Mouse (Mus musculus): ENCODE results near the gene Olfr616. TPM values are rescaled to one million over a fixed set of nuclear protein-coding genes. Genes with fewer than 3 reads are reported as not detected.
"Not testable (repeated sequence)": the region's sequence is repeated elsewhere in the genome, so short reads cannot be mapped to it uniquely, and the experiment has no call there.

Gene Olfr616
- not detected in 2 replicates for polyA plus RNA-seq (2015; fragmentation: Nextera tagmentation; extraction: Ambion mirVana)

- H3K36me3 ChIP-seq, result no peaks in the 10 kb centered on the region
- no peaks in the 10 kb centered on the region for H3K27me3 ChIP-seq
- no peak for ATAC-seq (replicated peaks; ENCODE audit: low FRiP score)
- WGBS, result 79% methylated on average over 3 of the region's 3 CpGs
- no peaks in the 10 kb centered on the region for H3K9me3 ChIP-seq (replicated peaks)
- H3K4me3 ChIP-seq (replicated peaks), result no peak within 1 kb of the TSS
- H3K27ac ChIP-seq, result no peak within 1 kb of the TSS
- no peak within 1 kb of the TSS for H3K9ac ChIP-seq
- no peaks in the 10 kb centered on the region for H3K4me1 ChIP-seq
- no peak within 1 kb of the TSS for H3K4me2 ChIP-seq
These were observed at the start of gene Olfr616 for GRCm38 (mm10) chr7:103569043-103569442. Olfr616 (minus strand) TSS chr7:103569143.

DNA sequence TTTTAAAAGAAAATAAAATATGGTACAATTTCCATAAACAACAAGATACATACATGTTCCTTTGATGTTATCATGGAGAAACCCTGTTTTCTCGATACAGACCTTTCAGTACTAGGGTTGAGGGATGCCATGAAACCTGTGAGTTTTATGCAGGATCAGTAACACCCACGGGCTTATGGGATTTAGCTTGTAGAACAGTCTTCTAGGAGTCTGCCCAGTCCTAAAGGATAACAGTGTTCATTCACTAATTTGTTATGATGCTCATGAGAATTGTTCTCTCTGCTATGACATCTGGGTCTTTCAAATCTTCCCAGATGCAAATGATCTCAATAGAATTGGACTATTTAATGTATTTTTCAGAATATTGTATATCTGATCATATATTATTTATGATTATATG, 43.5 kb upstream of the Olfr616 start, which contains the start of gene Olfr620:
TSS of gene Olfr620 (minus strand) at position 101 of the 400 bp plus-strand sequence.
- 72% methylated on average over 2 of the region's 2 CpGs for WGBS
- Histone ChIP-seq H3K9ac (no peak within 1 kb of the TSS), H3K4me2 (no peak within 1 kb of the TSS), H3K9me3 (replicated peaks) (no peaks in the 10 kb centered on the region), H3K4me3 (replicated peaks) (no peak within 1 kb of the TSS), H3K4me1 (no peaks in the 10 kb centered on the region), H3K27me3 (no peaks in the 10 kb centered on the region), H3K27ac (no peak within 1 kb of the TSS), H3K36me3 (no peaks in the 10 kb centered on the region)
- ATAC-seq (replicated peaks; ENCODE audit: low FRiP score), result no peak

DNA sequence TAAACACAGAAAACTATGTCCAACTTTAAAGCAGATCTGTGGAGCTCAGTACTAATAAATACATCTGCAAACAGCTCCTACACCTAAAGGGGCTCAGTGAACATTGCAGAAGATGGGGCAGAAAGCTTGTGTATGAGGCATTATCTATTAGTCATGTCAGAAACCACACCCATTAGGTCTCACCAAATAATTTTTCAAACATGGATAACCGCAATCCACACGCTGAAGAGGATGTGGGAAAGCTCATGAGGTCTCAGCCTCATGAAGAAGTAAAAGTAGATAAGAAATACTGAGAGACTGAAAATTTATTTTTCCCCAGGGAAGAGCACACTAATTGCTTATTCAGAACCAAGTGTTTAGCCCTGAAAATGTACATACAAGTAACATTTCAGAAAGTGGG, 38.5 kb upstream of the Olfr616 start:
- ATAC-seq (replicated peaks; ENCODE audit: low FRiP score), result no peak
- no peaks in the 10 kb centered on the region for H3K4me1 ChIP-seq
- no peak overlapping the region for H3K9ac ChIP-seq
- 86% methylated on average over 2 of the region's 2 CpGs for WGBS
- H3K36me3 ChIP-seq, result no peaks in the 10 kb centered on the region
- H3K4me2 ChIP-seq, result no peak overlapping the region
- H3K9me3 ChIP-seq (replicated peaks), result no peaks in the 10 kb centered on the region
- no peak overlapping the region for H3K4me3 ChIP-seq (replicated peaks)
- no peak overlapping the region for H3K27ac ChIP-seq
- no peaks in the 10 kb centered on the region for H3K27me3 ChIP-seq

DNA sequence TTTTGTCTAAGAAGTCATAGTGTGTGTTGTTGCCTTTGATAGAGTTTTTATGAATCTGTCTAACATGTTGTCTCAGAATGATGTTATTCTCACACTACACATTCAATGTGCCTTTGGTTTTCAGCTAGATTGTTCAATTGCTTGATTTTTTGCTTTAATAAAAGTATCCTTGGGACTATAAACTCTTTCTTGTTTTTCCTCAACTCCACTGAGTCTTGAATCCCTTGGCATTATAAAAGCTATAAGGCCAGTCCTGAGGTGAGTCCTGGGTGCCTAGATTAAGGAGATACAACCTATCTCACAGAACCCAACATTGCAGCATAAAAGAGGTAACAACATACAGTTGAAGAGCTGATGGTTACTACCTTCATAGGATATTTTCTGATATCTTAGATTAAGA, 31.3 kb upstream of the Olfr616 start, which contains the start of gene Olfr619:
TSS of gene Olfr619 (plus strand) at position 301 of the 400 bp plus-strand sequence.
- H3K27me3 ChIP-seq, result no peaks in the 10 kb centered on the region
- no peak within 1 kb of the TSS for H3K27ac ChIP-seq
- no peak within 1 kb of the TSS for H3K4me2 ChIP-seq
- no peaks in the 10 kb centered on the region for H3K36me3 ChIP-seq
- no peaks in the 10 kb centered on the region for H3K9me3 ChIP-seq (replicated peaks)
- H3K4me3 ChIP-seq (replicated peaks), result no peak within 1 kb of the TSS
- no peak within 1 kb of the TSS for H3K9ac ChIP-seq
- H3K4me1 ChIP-seq, result no peaks in the 10 kb centered on the region
- no peak for ATAC-seq (replicated peaks; ENCODE audit: low FRiP score)

GRCm38 (mm10) chr7:103589803-103590202, 20.9 kb upstream of the Olfr616 start, which contains the start of gene Olfr618:
Olfr618 (plus strand) TSS chr7:103590103.
- WGBS, result 59% methylated on average over 2 of the region's 2 CpGs
- Histone ChIP-seq H3K4me3 (replicated peaks) (no peak within 1 kb of the TSS), H3K27ac (no peak within 1 kb of the TSS), H3K36me3 (no peaks in the 10 kb centered on the region), H3K9me3 (replicated peaks) (no peaks in the 10 kb centered on the region), H3K4me1 (no peaks in the 10 kb centered on the region), H3K4me2 (no peak within 1 kb of the TSS), H3K9ac (no peak within 1 kb of the TSS), H3K27me3 (no peaks in the 10 kb centered on the region)
- no peak for ATAC-seq (replicated peaks; ENCODE audit: low FRiP score)

DNA sequence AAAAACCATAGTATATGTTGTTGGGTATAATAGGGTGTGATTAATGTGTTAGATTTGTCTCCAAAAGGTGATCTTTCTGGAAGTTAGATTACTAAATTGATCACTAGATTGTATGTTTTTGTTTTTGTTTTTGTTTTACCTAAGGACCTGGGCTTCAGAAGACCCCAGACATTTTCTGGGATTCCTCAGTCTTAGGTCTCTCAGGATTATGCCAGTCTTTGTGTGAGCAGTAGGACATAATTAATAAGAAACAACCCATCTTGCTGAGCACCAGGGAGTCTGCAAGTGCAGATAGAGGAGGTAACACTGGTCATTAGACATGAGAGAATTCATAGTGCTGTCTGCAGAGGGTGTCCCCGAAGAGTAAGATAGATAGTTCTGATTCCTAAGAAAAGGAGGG, 3.8 kb upstream of the Olfr616 start, which contains the start of gene Olfr617:
TSS of gene Olfr617 (plus strand) at position 301 of the 400 bp plus-strand sequence.
- no peak for ATAC-seq (replicated peaks; ENCODE audit: low FRiP score)
- no peaks in the 10 kb centered on the region for H3K27me3 ChIP-seq
- WGBS, result 86% methylated on average over 1 of the region's 1 CpGs

DNA sequence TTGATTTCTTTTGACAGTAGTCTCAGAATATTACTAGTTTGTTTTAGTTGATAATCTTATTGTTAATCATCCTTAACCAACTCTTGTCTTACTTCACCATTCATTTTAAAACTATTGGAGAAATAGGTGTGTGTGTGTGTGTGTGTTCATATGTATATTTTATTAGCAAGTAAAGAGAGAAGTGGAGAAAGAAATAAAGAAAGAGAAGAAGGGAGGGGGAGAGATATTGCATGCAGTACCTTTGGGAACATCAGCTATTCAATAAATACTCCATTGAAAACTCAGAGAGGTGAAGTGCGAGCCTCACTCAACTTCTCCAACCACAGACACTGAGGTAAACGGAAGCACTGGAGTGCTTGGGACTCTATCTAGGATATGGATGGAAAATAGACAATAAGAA, 13.2 kb downstream of the Olfr616 start, which contains the start of gene Olfr615:
TSS of gene Olfr615 (plus strand) at position 301 of the 400 bp plus-strand sequence.
- no peak for ATAC-seq (replicated peaks; ENCODE audit: low FRiP score)
- H3K27me3 ChIP-seq, result no peaks in the 10 kb centered on the region
- WGBS, result 82% methylated on average over 2 of the region's 2 CpGs
- H3K9me3 ChIP-seq (replicated peaks), result no peaks in the 10 kb centered on the region
- H3K4me1 ChIP-seq, result no peaks in the 10 kb centered on the region
- no peak within 1 kb of the TSS for H3K4me3 ChIP-seq (replicated peaks)
- H3K9ac ChIP-seq, result no peak within 1 kb of the TSS
- no peaks in the 10 kb centered on the region for H3K36me3 ChIP-seq
- no peak within 1 kb of the TSS for H3K4me2 ChIP-seq
- no peak within 1 kb of the TSS for H3K27ac ChIP-seq

More for the DNA sequence above, 3.8 kb upstream of the Olfr616 start, which contains the start of gene Olfr617:
- Histone ChIP-seq H3K9ac (no peak within 1 kb of the TSS), H3K4me1 (no peaks in the 10 kb centered on the region), H3K4me2 (no peak within 1 kb of the TSS), H3K4me3 (replicated peaks) (no peak within 1 kb of the TSS), H3K36me3 (no peaks in the 10 kb centered on the region), H3K9me3 (replicated peaks) (no peaks in the 10 kb centered on the region), H3K27ac (no peak within 1 kb of the TSS)

DNA sequence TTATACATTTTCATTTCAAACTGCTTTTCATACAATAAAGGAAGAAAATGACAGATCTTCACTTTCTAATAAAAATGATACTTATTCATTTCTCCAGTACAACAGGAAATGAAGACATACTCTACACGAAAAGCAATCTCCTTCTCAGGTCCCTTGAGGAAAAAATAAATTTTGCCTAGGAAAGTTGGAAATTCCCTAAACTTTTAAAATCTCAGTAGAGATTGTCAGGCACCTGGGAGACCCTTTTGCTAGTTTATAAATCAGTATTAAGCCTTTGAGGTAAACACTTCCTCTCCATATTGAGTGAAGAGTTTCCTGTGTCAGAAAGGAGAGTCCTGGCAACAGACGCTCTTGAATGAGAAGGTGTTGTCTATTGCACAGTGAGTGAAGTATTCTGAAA, 21.2 kb downstream of the Olfr616 start, which contains the start of gene Olfr613:
TSS of gene Olfr613 (plus strand) at position 301 of the 400 bp plus-strand sequence.
- Histone ChIP-seq H3K9ac (no peak within 1 kb of the TSS), H3K4me1 (no peaks in the 10 kb centered on the region), H3K4me2 (no peak within 1 kb of the TSS), H3K27me3 (no peaks in the 10 kb centered on the region), H3K27ac (no peak within 1 kb of the TSS), H3K36me3 (no peaks in the 10 kb centered on the region), H3K4me3 (replicated peaks) (no peak within 1 kb of the TSS), H3K9me3 (replicated peaks) (no peaks in the 10 kb centered on the region)
- no peak for ATAC-seq (replicated peaks; ENCODE audit: low FRiP score)
- WGBS, result 81% methylated on average over 2 of the region's 2 CpGs

DNA sequence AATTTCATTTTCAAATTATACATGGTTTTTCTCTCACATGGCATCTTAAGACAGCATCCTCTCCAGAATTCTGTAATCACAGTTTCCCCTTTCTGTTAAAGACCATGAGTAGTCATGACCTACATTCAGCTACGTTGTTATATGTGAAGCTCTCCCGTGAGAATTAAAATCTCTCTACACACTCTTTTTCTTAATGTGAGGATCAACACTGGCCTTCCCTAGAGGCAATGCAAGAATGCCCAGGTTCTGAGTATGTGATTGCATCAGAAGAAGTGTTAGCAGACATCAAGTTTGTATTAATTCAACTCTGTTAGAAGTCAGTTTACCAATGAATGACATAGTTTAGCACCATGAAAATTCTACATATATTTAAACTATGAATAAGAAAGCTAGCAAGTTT, 26.3 kb downstream of the Olfr616 start, which contains the start of gene Olfr612:
TSS of gene Olfr612 (minus strand) at position 101 of the 400 bp plus-strand sequence.
- WGBS, result 90% methylated on average over 2 of the region's 2 CpGs
- not testable (repeated sequence) for H3K36me3 ChIP-seq; H3K4me2 ChIP-seq; H3K4me3 ChIP-seq (replicated peaks); H3K4me1 ChIP-seq; H3K27ac ChIP-seq; H3K9me3 ChIP-seq (replicated peaks); H3K27me3 ChIP-seq; H3K9ac ChIP-seq; ATAC-seq (replicated peaks; ENCODE audit: low FRiP score)

- H3K27me3 ChIP-seq; H3K9ac ChIP-seq; H3K36me3 ChIP-seq; H3K4me3 ChIP-seq (replicated peaks); ATAC-seq (replicated peaks; ENCODE audit: low FRiP score); H3K4me1 ChIP-seq; H3K9me3 ChIP-seq (replicated peaks); H3K4me2 ChIP-seq; H3K27ac ChIP-seq: not testable (repeated sequence)
- 70% methylated on average over 1 of the region's 1 CpGs for WGBS
These were observed 48.2 kb downstream of the Olfr616 start, which contains the start of gene Olfr611 for GRCm38 (mm10) chr7:103520746-103521145. Olfr611 (minus strand) TSS chr7:103520846.
